Mouse (Mus musculus) Patski (cell line): ENCODE measurements around the gene Dclk2. TPM values are rescaled to one million over a fixed set of nuclear protein-coding genes. Genes with fewer than 3 reads are reported as not detected.
A peak's percentile ranks its signal among the peaks of the same experiment; 100 is the strongest.

Source experiments
- ATAC-seq: fragments of 100-300 bp; one replicate; pipeline ENCODE4 v1.8.0; 2021
- CTCF ChIA-PET: fragments of 350-600 bp; sonication (Branson Sonifier 250); formaldehyde crosslinking; loops from one replicate; lab custom pipeline; 2022; ENCODE audit warnings: inconsistent platforms; lab: Charles Lee
- POLR2A ChIA-PET: fragments of 350-600 bp; sonication (Branson Sonifier 250); formaldehyde crosslinking; loops from one replicate; lab custom pipeline; 2022; ENCODE audit warnings: antibody characterized with exemption, inconsistent platforms; lab: Charles Lee
- DNase-seq: peaks from one replicate; pipeline ENCODE4 v3.0.0-alpha.2; 2011; ENCODE audit warnings: low read depth, low spot score
- H3K27me3 ChIP-seq: fragments of 371-371 bp; one replicate; pipeline ENCODE4 v1.5.1; 2021
- CTCF ChIP-seq: fragments of 100-300 bp; IDR thresholded peaks from one replicate; pipeline ENCODE4 v1.5.1; 2021
- in situ Hi-C: fragments of 300-500 bp; cut with MboI; formaldehyde crosslinking; loops from 3 replicates; pipeline ENCODE4 v1.11.1; 2018; ENCODE audit warnings: low pct_unique_long_range_greater_than_20kb, mixed read lengths
- polyA plus RNA-seq: library from polyadenylated mRNA; unstranded; gene quantifications from one replicate; pipeline ENCODE4 v1.2.3, GENCODE M21; 2021

Gene Dclk2
- polyA plus RNA-seq, 1 experiment from 2014 or later, result 21.2 TPM

DNA sequence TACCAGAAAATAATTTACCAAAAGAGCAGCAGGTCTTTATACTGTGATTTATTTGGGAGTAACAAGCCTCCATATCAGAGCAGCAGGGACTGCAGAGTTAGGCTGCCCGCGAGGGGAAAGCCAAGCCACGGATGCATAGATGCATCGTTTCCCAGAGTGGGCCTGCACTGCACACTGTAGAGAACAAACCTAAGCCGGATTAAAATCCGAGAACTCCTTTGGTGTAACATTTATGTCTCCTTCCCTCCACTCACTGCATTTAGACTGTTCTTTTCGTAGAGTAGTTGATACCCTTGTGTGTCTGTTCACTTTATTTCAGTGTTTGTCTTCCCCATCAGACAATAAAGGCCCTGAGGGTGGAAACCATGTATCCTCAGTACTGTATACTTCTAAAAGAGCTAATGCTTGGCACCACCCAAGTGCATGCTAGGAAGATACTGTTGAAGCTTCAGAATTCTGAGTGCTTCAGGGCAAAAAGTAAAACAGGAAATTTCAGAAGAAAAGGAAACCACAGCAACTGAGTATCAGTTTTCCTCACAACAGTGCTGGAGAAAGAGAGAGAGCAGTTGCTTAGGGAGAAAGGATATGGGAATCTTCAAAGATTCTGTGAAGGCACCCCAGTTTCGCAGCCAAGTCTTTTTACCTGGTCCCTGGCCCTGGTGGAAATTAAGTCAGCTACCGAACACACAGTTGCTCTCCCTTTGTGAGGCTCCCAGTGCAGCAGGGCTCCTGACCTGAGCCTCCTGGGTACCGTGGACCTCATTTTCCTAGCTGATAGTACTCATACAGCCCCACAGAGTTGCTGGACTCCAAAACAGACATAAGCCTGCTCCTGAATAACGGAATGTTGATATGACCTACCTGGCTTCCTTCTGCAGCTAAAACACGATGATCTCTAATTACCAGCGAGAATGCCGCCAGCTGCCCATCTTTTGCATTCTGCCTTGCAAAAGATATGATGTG is 165.8 kb downstream of the Dclk2 start:
- no peaks in the 10 kb centered on the region for H3K27me3 ChIP-seq
- DNase-seq (no peak), ATAC-seq (peak; percentile 39)
- CTCF ChIA-PET, result interaction anchor here (1.1 kb wide), 1 partner anchor 16 kb away, joined by 4 read pairs; no protein-coding TSS in a partner anchor
- POLR2A ChIA-PET, result no interaction called here
- TF ChIP-seq CTCF, result no peak
- in situ Hi-C loops, result no loop called here

- DNase-seq (peak; percentile 12), ATAC-seq (peak; percentile 54)
- TF ChIP-seq CTCF, result no peak
- in situ Hi-C loops, result no loop called here
- ChIA-PET POLR2A (no interaction called here), CTCF (interaction anchor here (1.1 to 1.2 kb wide), 2 partner anchors 11 to 15 kb away, joined by 4 read pairs; no protein-coding TSS in a partner anchor)
- no peaks in the 10 kb centered on the region for H3K27me3 ChIP-seq
Measured at GRCm38 (mm10) chr3:86754178-86754577, 166.5 kb downstream of the Dclk2 start.

- no peaks in the 10 kb centered on the region for H3K27me3 ChIP-seq
- no peak for ATAC-seq
- ChIA-PET CTCF (interaction anchor here (0.7 kb wide), 1 partner anchor 11 kb away, joined by 3 read pairs; no protein-coding TSS in a partner anchor), POLR2A (no interaction called here)
- in situ Hi-C loops, result no loop called here
- no peak for TF ChIP-seq CTCF
- DNase-seq, result no peak
Measured at GRCm38 (mm10) chr3:86750652-86751051, 170.0 kb downstream of the Dclk2 start.

GRCm38 (mm10) chr3:86745769-86746512 is 174.7 kb downstream of the Dclk2 start:
- ChIA-PET POLR2A (no interaction called here), CTCF (interaction anchor here (1.0 kb wide), 1 partner anchor 20 kb away, joined by 3 read pairs; no protein-coding TSS in a partner anchor)
- TF ChIP-seq CTCF, result no peak
- ATAC-seq (no peak), DNase-seq (no peak)
- in situ Hi-C loops, result no loop called here
- H3K27me3 ChIP-seq, result no peaks in the 10 kb centered on the region

DNA sequence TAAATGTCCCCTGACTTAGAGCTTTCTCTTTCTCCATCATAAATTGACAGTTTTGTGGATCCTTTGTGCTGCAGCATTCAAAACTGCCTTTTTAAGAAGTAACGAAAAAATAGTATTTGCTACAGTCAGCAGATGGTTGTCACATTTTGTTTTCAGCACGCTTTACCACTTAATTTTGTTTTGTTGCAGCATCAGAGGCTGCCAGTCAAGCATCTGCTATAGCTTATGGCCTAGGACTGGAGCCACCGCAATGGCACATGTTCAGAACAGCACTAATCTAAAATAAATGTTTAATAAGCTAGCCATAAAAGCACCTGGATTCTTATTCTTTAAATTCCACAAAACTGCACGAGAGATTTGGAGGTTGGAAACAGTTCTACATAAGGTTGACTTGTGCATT is 175.3 kb downstream of the Dclk2 start:
- no peak for TF ChIP-seq CTCF
- CTCF ChIA-PET, result interaction anchor here (1.0 kb wide), 1 partner anchor 19 kb away, joined by 3 read pairs; no protein-coding TSS in a partner anchor
- POLR2A ChIA-PET, result no interaction called here
- DNase-seq (no peak), ATAC-seq (no peak)
- in situ Hi-C loops, result no loop called here
- H3K27me3 ChIP-seq, result no peaks in the 10 kb centered on the region

DNA sequence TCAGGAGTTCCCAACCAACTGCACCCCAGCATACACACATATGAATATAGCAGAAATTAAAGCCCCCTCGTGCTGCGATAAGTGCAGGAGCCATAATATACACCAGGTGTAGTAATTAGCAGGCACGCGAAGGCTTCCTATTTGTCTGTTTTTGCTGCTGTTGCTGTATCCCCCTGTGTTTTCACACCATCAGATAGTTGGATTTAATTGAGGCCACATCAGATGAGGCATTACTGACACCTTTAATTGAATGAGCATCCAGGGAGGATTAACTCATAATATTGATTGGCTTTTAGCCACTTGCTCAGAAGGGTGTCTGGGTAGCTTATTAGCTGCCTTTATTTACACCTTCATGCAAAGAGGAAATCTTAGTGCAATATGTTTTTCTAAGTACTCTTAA is 180.9 kb downstream of the Dclk2 start:
- no peaks in the 10 kb centered on the region for H3K27me3 ChIP-seq
- in situ Hi-C loops, result no loop called here
- ChIA-PET POLR2A (no interaction called here), CTCF (interaction anchor here (1.0 to 1.6 kb wide), 2 partner anchors 15 to 22 kb away, joined by 3 to 4 read pairs; no protein-coding TSS in a partner anchor)
- TF ChIP-seq CTCF, result no peak
- DNase-seq, result no peak
- ATAC-seq, result no peak

DNA sequence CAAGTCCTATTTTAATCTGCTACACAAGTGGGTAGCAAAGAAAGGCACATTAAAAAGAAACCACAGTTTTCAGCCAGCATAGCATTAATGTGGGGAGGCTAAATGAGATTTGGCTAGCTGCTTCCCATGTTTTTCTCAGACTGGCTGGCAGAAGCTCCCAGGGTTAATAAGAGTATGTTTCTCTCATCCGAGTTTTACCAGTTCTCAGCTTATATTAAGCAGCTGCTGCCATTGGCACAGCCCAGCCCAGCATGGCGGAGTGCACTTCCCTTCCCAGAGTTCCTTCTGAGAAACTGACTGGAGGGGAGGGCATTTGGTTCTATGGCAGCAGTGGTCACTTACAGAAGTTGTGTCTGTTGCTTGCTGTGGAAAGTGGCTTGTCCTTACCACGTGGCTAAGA is 181.8 kb downstream of the Dclk2 start:
- ChIA-PET POLR2A (no interaction called here), CTCF (interaction anchor here (1.1 to 1.6 kb wide), 2 partner anchors 13 to 16 kb away, joined by 3 to 4 read pairs; no protein-coding TSS in a partner anchor)
- no peaks in the 10 kb centered on the region for H3K27me3 ChIP-seq
- in situ Hi-C loops, result no loop called here
- no peak for ATAC-seq
- DNase-seq, result no peak
- no peak for TF ChIP-seq CTCF

Other genes starting within 250 kb of the Dclk2 start
- gene Cd1d1, start 78.6 kb upstream of the Dclk2 start, polyA plus RNA-seq, result 1.7 TPM